Mouse (Mus musculus) bone marrow, adult 2 months (tissue): ENCODE data around the gene Ap2m1. TPM values are rescaled to one million over a fixed set of nuclear protein-coding genes. Genes with fewer than 3 reads are reported as not detected.
"Not testable (repeated sequence)": the region's sequence is repeated elsewhere in the genome, so short reads cannot be mapped to it uniquely, and the experiment has no call there.

Experiments
- H3K27ac ChIP-seq: fragments of 200-500 bp; 2 replicates; pipeline ENCODE4 v1.5.1; 2012; ENCODE audit warnings: low read depth, mild to moderate bottlenecking, control low read depth, inconsistent platforms, low read length; ENCODE audit not compliant: control insufficient read depth, poor library complexity, insufficient read depth
- H3K4me1 ChIP-seq: fragments of 200-500 bp; 2 replicates; pipeline ENCODE4 v1.6.1; 2011; ENCODE audit warnings: low read length; ENCODE audit not compliant: control insufficient read depth, insufficient read depth
- H3K4me3 ChIP-seq: fragments of 200-500 bp; replicated peaks from 2 replicates; pipeline ENCODE3; 2011; ENCODE audit warnings: mild to moderate bottlenecking, low read depth, low read length, control low read depth; ENCODE audit not compliant: control insufficient read depth
- CTCF ChIP-seq: fragments of 200-500 bp; IDR thresholded peaks from 2 replicates; pipeline ENCODE4 v1.5.1; 2011; ENCODE audit warnings: low read length, control low read depth; ENCODE audit not compliant: control insufficient read depth, insufficient read depth
- POLR2A ChIP-seq: fragments of 200-500 bp; IDR thresholded peaks from 2 replicates; pipeline ENCODE4 v1.6.1; 2011; ENCODE audit warnings: low read depth, mild to moderate bottlenecking, control low read depth, low read length, borderline replicate concordance; ENCODE audit not compliant: control insufficient read depth
- WGBS: fragments of 180-500 bp; shearing (Covaris S2); methylation state at CpG from one replicate; pipeline ENCODE4 v1.1.7; 2018; 5-methylcytosine and 5-hydroxymethylcytosine counted together
- polyA plus RNA-seq: library from polyadenylated mRNA; stranded (reverse); fragments of >200 nt; gene quantifications from 2 replicates; pipeline ENCODE4 v1.2.4, GENCODE M21; 2011; ENCODE audit warnings: low replicate concordance; ENCODE audit not compliant: missing spikeins, insufficient read depth, insufficient read length

The Ap2m1 gene
- polyA plus RNA-seq = 117 and 135 TPM in 2 replicates

DNA sequence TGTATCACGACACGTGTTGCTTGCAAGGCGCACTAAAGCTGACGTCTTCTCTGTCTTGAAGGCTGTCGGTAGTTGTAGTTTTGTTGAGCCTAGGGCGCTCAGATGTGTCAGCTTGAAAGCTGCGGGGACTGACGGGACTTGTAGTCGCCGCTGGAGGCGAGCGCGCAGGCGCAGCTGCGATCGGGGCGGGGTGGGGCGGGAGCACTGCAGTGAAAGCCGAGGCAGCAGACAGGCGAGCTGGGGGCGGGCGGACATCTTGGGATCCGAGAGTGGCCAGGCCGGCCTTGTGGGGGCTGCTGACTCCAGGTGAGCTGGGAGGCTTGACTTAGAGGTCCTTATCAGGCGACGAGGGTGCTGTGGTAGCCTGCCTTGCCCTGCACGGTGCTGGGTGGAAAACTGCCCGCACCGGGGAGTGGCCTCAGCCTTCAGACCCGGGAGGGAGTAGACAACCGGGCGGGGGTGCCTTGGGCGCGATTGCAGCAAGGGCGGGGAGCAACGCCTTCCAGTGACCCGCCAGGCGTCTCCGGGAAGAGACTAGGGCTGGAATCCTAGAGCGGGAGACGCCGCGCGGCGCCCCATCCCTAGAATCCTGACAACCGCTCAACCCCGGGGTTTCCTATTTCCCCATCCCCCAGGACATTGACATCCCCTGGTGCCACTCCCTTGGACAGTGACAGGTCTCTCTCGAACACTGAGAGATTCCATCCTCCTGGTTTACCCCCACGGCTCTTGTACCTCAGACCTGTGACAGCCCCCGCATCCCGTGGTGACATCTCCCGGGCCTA is at the start of gene Ap2m1:
TSS of gene Ap2m1 (plus strand) at position 183 of the 785 bp plus-strand sequence.
- TF ChIP-seq CTCF (no peak), POLR2A (peak; percentile 83)
- under 1% methylated on average over 52 of the region's 52 CpGs for WGBS
- Histone ChIP-seq H3K4me1 (peaks cover 6% of the 10 kb centered on the region; the same call in 1 of the 2 replicates), H3K27ac (peak within 1 kb of the TSS; percentile 94), H3K4me3 (peak within 1 kb of the TSS; percentile 98)

DNA sequence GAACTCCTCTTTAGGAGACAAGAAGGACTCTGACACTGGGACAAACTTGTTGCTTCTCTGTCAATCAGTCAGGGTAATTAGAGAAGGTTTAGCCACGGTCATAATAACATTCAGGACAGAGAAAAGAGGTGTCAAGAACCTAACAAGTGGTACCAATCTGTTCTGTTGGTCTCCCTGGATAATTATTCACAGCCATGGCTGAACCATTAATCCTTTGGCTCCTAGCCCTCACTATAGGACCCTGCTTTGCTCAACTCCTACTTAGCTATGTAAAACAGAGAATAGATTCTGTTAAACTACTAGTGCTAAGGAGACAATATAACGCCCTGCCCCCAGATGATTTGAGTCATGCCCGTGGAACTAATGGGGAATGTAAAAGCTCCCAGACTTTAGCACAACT is 49.2 kb upstream of the Ap2m1 start:
- no peak overlapping the region for H3K27ac ChIP-seq
- TF ChIP-seq POLR2A (no peak), CTCF (no peak)
- no peaks in the 10 kb centered on the region for H3K4me1 ChIP-seq
- 66% methylated on average over 3 of the region's 3 CpGs for WGBS
- H3K4me3 ChIP-seq = no peak overlapping the region

- H3K4me3 ChIP-seq = no peak overlapping the region
- no peak for TF ChIP-seq CTCF
- TF ChIP-seq POLR2A = no peak
- WGBS = 80% methylated on average over 1 of the region's 1 CpGs
- no peak overlapping the region for H3K27ac ChIP-seq
- no peaks in the 10 kb centered on the region for H3K4me1 ChIP-seq
These were observed 47.1 kb upstream of the Ap2m1 start for GRCm38 (mm10) chr16:20488151-20488550.

GRCm38 (mm10) chr16:20488751-20489150 is 46.5 kb upstream of the Ap2m1 start:
- H3K4me1 ChIP-seq, H3K4me3 ChIP-seq, H3K27ac ChIP-seq: not testable (repeated sequence)
- 74% methylated on average over 9 of the region's 9 CpGs for WGBS

DNA sequence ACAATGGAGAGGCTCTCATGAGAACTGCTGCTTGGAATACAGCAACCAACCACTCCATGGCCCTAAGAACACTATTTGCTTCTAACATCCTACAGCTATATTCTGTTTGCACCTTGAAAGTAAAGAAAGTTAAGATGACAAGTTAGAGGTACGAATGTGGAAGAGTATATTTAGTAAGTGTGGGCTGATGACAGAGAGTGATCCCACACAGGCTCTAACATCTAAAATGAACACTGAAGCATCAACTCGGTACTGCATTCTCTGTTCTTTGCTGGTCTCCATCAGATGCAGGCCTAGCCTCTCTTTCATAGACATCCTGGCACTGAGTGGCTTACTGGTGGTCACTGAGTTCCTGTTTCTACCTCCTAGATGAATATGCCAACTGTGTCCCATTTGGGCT is 46.0 kb upstream of the Ap2m1 start:
- 73% methylated on average over 2 of the region's 2 CpGs for WGBS
- Histone ChIP-seq H3K4me3 (no peak overlapping the region), H3K27ac (no peak overlapping the region), H3K4me1 (no peaks in the 10 kb centered on the region)
- TF ChIP-seq POLR2A (no peak), CTCF (no peak)

DNA sequence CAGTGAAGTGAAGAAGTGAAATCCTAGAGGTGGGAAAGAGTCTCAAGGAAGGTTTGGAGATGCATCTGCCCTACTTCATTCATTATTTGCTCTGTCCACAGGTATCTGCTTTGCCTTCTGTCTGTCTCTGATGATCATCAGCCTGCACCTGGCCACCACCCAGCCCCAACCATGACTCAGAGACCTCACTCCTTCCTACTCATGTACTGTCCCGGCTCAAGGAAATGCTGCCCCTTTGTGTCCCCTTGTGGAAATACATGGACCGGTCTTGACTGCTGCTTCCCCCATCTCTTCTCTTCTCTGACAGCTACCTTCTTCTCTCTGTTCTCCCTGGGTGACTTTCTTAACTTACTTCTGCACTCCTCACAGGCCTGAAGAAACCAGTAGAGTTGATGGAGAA is 44.7 kb upstream of the Ap2m1 start:
- WGBS = 20% methylated on average over 2 of the region's 2 CpGs
- no peaks in the 10 kb centered on the region for H3K4me1 ChIP-seq
- TF ChIP-seq CTCF = no peak
- TF ChIP-seq POLR2A = no peak
- H3K4me3 ChIP-seq = no peak overlapping the region
- no peak overlapping the region for H3K27ac ChIP-seq

GRCm38 (mm10) chr16:20491301-20491700 is 44.0 kb upstream of the Ap2m1 start:
- TF ChIP-seq POLR2A (no peak), CTCF (no peak)
- Histone ChIP-seq H3K27ac (no peak overlapping the region), H3K4me3 (no peak overlapping the region), H3K4me1 (no peaks in the 10 kb centered on the region)
- WGBS = 81% methylated on average over 2 of the region's 2 CpGs

GRCm38 (mm10) chr16:20493452-20493851 is 41.8 kb upstream of the Ap2m1 start:
- H3K4me1 ChIP-seq = no peaks in the 10 kb centered on the region; the same call in 1 of the 2 replicates
- TF ChIP-seq POLR2A (no peak), CTCF (no peak)
- no peak overlapping the region for H3K4me3 ChIP-seq
- H3K27ac ChIP-seq = no peak overlapping the region
- WGBS = 38% methylated on average over 2 of the region's 2 CpGs
